Mouse (Mus musculus) granulocyte monocyte progenitor cell, adult 5-6 weeks (primary cell): ENCODE measurements around the gene Evi5. TPM values are rescaled to one million over a fixed set of nuclear protein-coding genes. Genes with fewer than 3 reads are reported as not detected.

Experiments
- ATAC-seq: replicated peaks from 2 replicates; pipeline ENCODE4 v1.8.0; 2016; ENCODE audit warnings: mild to moderate bottlenecking, moderate TSS enrichment, inconsistent platforms; ENCODE audit not compliant: poor library complexity, severe bottlenecking
- total RNA-seq, 2 experiments: library from RNA; stranded (forward) in 1 of 2; stranded (reverse) in 1 of 2; fragments of 200-712, 200-1000 nt in 1 of 2; fragments of >200 nt in 1 of 2; fragmentation: Nextera tagmentation in 1 of 2; gene quantifications; 2 replicates each; pipeline ENCODE4 v1.2.3; 2014 to 2017

Gene Evi5
- total RNA-seq, 2 experiments from 2014 or later: 10.5 to 22.4 TPM

DNA sequence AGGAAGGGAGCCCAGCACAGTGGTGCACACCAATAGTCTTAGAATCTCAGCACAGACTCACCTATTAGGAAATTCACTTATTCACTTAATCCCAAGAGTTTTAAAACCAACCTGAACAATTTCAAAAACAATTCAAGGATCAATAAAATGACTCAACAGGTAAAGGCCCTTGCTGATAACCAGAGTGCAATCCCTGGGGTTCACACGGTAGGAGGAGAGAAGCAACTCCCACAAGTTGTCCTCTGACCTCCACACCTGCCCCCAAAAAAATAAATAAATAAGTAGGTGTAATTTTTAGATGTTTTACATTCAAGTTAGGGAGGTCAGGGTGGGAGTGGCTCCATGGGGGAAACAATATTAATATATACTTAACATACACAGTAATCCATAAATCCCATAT lies 52.4 kb downstream of the Evi5 start:
- no peak for ATAC-seq

DNA sequence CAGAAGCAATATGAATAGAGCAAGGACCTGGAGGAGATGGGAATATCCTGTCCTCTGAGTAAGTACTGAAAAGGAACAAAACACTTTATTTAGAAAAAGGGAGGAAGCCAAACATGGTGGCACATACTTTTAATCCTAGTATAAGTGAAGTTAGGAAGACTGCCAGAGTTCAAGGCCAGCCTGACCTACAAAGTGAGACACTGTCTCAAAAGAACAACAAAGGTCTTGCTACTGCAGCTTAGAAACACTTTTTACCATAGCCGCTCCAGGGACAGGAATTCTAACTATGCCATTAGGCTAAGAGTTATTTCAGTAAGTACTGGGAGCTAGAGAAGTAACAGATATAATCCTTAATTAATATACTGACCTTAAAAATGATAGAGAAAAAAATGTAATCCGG lies 60.3 kb downstream of the Evi5 start:
- no peak for ATAC-seq

GRCm38 (mm10) chr5:107807496-107807895 lies 67.4 kb downstream of the Evi5 start:
- ATAC-seq: no peak

DNA sequence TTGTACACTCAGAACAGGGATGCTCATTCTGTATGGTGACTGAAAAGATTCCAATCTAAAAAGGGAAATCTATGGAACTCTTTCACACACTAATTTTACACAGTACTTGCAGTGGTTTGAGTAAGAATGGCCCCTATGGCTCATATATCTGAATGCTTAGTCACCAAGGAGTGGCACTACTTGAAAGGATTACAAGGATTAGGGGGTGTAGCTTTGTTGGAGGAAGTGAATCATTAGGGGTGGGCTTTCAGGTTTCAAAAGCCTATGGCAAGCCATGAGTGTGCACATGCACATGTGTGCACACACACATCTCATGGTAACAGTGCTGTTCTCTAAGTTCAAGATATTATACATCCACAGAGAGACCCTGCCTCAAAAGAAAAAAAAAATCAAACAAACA lies 72.3 kb downstream of the Evi5 start:
- ATAC-seq: no peak

- no peak for ATAC-seq
Observed at GRCm38 (mm10) chr5:107801234-107801633, 73.7 kb downstream of the Evi5 start.

DNA sequence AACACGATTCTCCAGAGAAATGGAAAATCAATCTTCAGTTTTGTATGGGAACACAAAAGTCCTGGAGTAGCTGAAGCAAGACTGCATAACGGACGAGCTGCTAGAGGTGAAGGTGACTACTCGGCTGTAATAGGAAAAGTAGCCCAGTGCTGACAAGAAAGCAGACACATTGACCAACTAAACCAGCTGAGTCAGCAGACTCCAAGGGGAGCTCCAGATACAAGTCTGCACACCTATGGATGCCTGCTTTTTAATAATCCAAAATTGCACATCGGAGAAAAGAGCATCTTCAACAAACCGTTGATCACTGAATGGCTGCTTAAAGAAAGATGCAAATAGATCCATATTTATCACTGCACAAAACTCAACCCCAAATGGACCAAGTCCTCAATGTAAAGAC lies 76.6 kb downstream of the Evi5 start:
- no peak for ATAC-seq

GRCm38 (mm10) chr5:107793927-107794326 lies 81.0 kb downstream of the Evi5 start:
- no peak; the same call in 1 of the 2 replicates for ATAC-seq

- ATAC-seq: no peak
Observed at GRCm38 (mm10) chr5:107793258-107793657, 81.6 kb downstream of the Evi5 start.

DNA sequence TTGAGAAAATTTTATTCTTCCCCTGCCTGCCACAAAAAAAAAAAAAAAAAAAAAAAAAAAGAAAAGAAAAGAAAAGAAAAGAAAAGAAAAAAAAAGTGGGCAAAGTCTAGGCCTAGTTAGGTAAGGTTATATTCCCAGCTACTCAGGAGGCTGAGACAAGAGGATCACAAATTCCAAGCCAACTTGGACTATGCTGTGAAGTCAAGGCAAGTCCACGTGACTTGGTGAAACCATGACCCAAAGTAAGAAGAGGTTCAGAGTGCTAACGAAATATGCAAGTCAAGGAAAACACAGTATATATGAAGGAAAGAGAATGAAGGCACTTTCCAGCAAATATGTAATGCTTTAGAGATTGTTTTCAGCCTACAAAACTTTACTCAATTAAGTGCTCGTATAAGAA lies 82.4 kb downstream of the Evi5 start:
- ATAC-seq: no peak

DNA sequence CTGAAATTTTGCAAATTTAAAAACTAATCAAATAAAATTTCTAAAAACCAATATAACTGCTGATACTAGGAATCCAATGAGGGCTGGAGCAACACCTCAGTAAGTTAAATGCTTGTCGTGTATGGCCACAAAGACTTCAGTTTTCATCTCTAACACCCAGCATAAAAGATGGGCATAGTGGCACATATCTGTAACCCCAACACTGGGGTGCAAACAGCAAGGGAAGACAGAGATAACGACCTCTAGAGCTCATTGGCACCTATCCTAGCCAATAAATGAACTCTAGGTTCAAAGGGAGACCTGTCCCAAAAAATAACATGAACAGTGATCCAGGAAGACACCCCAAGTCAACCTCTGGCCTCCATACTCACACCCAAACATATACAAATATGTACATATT lies 82.9 kb downstream of the Evi5 start:
- ATAC-seq: no peak

- ATAC-seq: peak; percentile 79
Observed at GRCm38 (mm10) chr5:107789492-107789891, 85.4 kb downstream of the Evi5 start.

DNA sequence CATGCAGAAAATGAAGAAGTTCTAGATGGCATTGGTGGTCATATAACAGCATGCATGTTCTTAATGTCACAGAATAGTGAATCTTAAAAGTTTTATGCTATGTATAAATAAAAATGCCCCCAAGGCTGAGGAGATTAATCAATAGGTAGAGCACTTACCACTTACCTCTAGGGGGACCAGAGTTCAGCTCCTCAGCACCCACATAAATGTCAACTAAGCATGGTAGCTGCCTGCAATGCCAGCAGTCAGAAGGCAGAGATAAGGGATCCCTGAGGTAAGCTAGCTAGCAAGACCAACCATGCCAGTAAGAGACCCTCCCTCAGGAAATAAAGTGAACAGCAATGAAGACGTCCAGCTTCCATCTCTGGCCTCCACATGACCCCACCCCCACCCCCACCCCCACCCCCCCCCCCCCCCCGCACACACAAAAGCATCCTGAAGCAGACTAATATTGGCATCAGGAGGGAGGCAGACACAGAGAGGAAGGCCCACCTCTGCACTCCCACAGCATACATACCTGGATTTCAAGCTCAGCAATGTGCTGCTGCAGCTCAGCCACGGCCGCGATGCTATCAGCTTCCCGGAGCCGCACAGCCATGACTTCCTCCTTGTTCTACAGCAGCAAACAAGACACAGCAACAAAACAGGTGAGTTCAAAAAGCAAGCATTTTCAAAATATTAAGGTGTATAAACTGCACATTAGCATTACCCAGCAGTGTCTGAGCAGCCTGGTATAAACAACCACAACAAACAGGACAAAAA lies 87.0 kb downstream of the Evi5 start:
- ATAC-seq: no peak

DNA sequence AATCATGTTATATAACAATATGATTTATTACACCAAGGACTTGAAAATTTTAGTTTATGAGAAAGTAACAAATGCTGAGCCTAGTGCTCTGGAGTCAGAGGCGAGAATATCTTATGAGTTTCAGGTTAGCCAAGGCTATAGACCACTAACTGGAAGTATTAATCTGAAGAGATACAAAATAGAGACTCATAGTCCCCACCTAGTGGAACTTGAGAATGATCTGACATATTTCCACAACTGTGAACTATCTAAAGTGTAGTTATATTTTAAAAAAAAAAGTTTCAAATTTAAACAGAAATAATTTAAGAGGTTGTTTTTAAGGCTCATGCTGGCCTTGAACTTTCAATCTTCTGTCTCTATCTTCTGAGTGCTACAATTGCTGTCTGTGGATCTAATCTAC lies 92.5 kb downstream of the Evi5 start:
- ATAC-seq: no peak

DNA sequence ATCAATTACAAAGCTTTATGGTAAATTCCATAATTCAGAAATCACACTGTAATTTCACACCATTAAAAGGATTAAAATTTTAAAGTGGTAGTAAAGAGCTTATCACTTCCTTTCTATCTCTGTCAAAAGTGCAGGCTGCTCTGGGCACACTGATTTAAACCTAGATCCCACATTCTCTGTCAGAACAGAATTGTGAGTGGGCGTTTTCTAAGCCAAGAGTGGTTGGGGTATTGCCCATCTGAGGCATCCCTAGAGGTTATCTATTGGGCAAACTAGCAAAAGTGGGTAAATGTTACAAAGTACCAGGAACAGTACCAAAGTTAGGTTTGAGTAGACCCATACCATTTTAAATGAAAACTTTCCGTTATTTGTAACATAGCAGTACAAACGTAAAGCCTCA lies 96.1 kb downstream of the Evi5 start:
- ATAC-seq: no peak

DNA sequence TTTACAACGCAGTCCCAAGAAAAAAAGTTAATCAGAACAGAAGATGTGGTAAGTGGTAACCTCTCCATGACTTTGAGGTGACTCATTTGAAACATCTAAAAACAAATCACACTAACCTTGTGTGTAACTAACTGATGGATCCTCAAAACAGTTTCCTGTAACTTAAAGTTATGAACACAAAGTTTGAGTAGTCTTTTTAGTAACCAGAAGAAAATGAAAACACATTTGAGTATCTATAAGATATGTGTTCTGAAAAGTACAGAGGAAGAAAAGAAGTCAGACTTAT lies 97.4 kb downstream of the Evi5 start:
- ATAC-seq: no peak

GRCm38 (mm10) chr5:107776777-107777544 lies 97.9 kb downstream of the Evi5 start:
- peak; percentile 82 for ATAC-seq

GRCm38 (mm10) chr5:107775875-107776274 lies 99.0 kb downstream of the Evi5 start:
- peak; percentile 60 for ATAC-seq

- ATAC-seq: peak; percentile 68
Observed at GRCm38 (mm10) chr5:107772049-107772448, 102.9 kb downstream of the Evi5 start.

- ATAC-seq: no peak
Observed at GRCm38 (mm10) chr5:107768224-107768623, 106.7 kb downstream of the Evi5 start.

DNA sequence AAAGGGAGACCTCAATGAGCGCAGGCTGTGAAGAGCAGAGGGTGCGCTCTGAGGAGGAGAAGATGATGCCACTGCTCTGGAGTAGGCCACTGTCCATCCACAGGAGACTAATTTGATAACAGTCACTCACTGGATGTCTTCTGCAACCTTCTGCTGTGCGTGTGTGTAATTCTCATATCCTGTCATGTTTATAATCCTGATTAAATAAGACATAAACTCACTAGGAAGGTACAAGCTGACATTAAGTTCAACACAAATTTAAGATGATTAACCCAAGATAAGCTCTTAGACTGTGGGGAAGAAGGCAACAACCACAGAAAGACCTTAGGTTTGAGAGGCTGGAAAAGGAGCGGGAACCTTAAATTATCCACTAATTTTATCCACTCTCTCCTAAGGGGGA lies 109.0 kb downstream of the Evi5 start:
- ATAC-seq: no peak

GRCm38 (mm10) chr5:107764486-107764885 lies 110.4 kb downstream of the Evi5 start:
- 0 out of 2 replicates have a peak, but pooled peaks have one; percentile 42 for ATAC-seq

DNA sequence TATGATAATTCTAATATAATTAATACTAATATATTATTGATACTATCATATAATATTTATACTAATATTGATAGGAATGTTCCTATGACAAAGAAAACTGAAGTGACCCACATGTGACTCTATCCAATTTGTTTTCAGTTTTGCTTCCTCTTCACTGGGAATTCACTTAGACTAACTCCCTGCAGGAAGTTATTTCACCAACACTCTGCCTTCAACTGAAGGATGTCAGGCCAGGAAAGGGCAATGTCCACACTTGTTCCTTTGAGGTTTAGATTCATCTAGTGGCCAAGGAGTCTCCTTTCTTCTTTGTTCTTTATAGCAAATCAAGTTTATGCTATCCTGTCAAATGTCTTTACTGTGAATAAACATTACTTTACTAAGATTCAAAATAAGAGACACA lies 111.2 kb downstream of the Evi5 start:
- peak; percentile 90 for ATAC-seq
